Mouse (Mus musculus) heart, postnatal 0 days (tissue): ENCODE data around the gene Plcg2. TPM values are rescaled to one million over a fixed set of nuclear protein-coding genes. Genes with fewer than 3 reads are reported as not detected.

Experiments
- ATAC-seq: fragments of 200-750 bp; cut with Nextera tagmentation; 2 replicates; pipeline ENCODE4 v1.8.0; 2017; ENCODE audit warnings: low read depth, moderate number of reproducible peaks, moderate library complexity; ENCODE audit not compliant: insufficient read depth
- DNase-seq: peaks from one replicate; pipeline ENCODE4 v3.0.0-alpha.2; 2016; ENCODE audit warnings: low spot score
- H3K27ac ChIP-seq: fragments of 300-500 bp; sonication (generic); 2 replicates; pipeline ENCODE4 v1.5.1; 2014; ENCODE audit warnings: low read depth, mild to moderate bottlenecking
- H3K27me3 ChIP-seq: fragments of 300-500 bp; sonication (generic); 2 replicates; pipeline ENCODE4 v1.6.1; 2014; ENCODE audit warnings: low read length, mixed read lengths; ENCODE audit not compliant: control insufficient read depth, insufficient read depth
- H3K36me3 ChIP-seq: fragments of 300-500 bp; sonication (generic); replicated peaks from 2 replicates; pipeline ENCODE4 v1.6.1; 2014; ENCODE audit warnings: low read length, mixed read lengths; ENCODE audit not compliant: control insufficient read depth, insufficient read depth
- H3K4me1 ChIP-seq: fragments of 300-500 bp; sonication (generic); 2 replicates; pipeline ENCODE4 v1.6.1; 2014; ENCODE audit warnings: antibody characterized with exemption; ENCODE audit not compliant: control insufficient read depth, insufficient read depth
- H3K4me2 ChIP-seq: fragments of 300-500 bp; sonication (generic); 2 replicates; pipeline ENCODE4 v1.6.1; 2014; ENCODE audit warnings: low read depth, mild to moderate bottlenecking, low read length, moderate library complexity
- H3K4me3 ChIP-seq: fragments of 300-500 bp; sonication (generic); 2 replicates; pipeline ENCODE4 v1.5.1; 2014; ENCODE audit warnings: low read depth, low read length
- H3K9ac ChIP-seq: fragments of 300-500 bp; sonication (generic); replicated peaks from 2 replicates; pipeline ENCODE4 v1.6.1; 2014; ENCODE audit warnings: low read depth, low read length, mixed read lengths
- H3K9me3 ChIP-seq: fragments of 300-500 bp; sonication (generic); replicated peaks from 2 replicates; pipeline ENCODE4 v1.6.1; 2016; ENCODE audit warnings: low read length; ENCODE audit not compliant: control insufficient read depth
- CTCF ChIP-seq: IDR thresholded peaks from 2 replicates; pipeline ENCODE4 v1.5.1; 2016; ENCODE audit warnings: antibody characterized with exemption, control low read depth, low read depth
- EP300 ChIP-seq: IDR thresholded peaks from 2 replicates; pipeline ENCODE4 v1.6.1; 2016; ENCODE audit warnings: antibody characterized with exemption, low read depth
- WGBS: fragments of 180-500 bp; shearing (Covaris S2); extraction: QIAGEN DNeasy Blood & Tissue Kit; methylation state at CpG from one replicate; pipeline ENCODE4 v1.1.7; 2014; 5-methylcytosine and 5-hydroxymethylcytosine counted together
- polyA plus RNA-seq: library from polyadenylated mRNA; unstranded; fragments of >200 nt; fragmentation: Nextera tagmentation; extraction: Ambion mirVana; gene quantifications from 2 replicates; pipeline ENCODE4 v1.2.1, GENCODE M21; 2015
- total RNA-seq: library from RNA; depleted of rRNA; stranded (reverse); fragments of >200 nt; gene quantifications from 2 replicates; pipeline ENCODE4 v1.2.3, GENCODE M21; 2014; ENCODE audit warnings: low replicate concordance

Gene Plcg2
- total and polyA plus RNA-seq, 2 experiments from 2014 or later = 5.0 to 8.8 TPM

DNA sequence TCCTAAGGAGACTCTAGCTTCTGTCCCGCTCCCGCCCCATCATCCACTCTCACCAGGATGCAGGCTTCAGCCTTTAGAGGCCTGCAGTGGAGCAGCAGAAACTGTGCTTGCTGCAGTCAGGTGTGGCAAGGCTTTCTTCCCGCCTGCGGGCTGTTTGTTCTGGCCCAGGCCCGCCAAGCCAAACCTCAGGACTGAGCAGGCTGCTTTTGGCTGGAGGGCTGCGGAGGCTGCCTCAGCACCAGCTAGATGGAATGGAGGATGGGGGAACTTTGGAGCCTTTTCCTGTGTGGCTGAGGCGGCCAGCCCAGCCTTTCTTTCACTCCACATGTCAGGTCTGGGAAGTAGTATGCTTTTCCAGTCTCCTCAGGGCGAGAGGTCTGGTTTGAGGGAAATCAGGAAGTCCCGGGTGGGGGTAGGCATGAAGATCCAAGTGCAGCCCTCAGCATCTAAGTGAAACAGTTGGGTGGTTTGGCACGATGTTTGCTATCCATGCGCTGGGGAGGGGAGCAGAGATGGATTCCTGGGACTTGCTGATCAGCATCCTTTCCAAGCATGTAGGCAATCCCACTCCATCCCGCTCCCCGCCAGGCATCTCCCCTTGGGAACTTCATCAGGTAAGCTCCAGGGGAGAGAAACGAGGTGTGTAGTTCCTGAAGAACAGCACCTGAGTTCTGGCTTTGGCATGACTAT lies 18.9 kb downstream of the Plcg2 start:
- ATAC-seq = no peak
- H3K27me3 ChIP-seq = no peaks in the 10 kb centered on the region
- 75% methylated on average over 14 of the region's 14 CpGs for WGBS
- H3K4me2 ChIP-seq = no peak overlapping the region
- no peak overlapping the region for H3K4me3 ChIP-seq
- no peaks in the 10 kb centered on the region for H3K4me1 ChIP-seq
- no peak overlapping the region for H3K27ac ChIP-seq
- no peak overlapping the region for H3K9ac ChIP-seq
- no peaks in the 10 kb centered on the region for H3K9me3 ChIP-seq
- DNase-seq = no peak
- no peaks in the 10 kb centered on the region for H3K36me3 ChIP-seq
- TF ChIP-seq EP300 (no peak), CTCF (no peak)

DNA sequence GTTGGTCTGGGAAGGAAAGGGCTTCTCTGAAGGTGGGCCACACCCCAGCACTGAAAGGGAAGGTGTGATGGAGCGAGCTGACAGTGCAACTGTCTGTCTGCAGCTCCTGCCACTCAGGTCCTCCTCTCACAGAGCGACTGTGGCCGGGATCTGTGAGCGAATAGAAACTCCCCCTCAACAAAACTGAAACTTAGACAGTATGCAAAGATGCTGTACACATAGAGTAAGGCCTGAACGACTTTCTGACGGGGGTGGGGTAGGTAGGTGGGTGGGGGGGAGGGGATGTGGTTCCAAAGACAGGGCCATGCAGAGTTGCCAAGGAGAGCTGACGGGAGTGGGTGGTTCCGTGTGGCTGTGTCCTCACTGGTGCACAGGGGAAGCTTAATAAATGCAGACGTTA lies 19.8 kb downstream of the Plcg2 start:
- no peak for ATAC-seq

DNA sequence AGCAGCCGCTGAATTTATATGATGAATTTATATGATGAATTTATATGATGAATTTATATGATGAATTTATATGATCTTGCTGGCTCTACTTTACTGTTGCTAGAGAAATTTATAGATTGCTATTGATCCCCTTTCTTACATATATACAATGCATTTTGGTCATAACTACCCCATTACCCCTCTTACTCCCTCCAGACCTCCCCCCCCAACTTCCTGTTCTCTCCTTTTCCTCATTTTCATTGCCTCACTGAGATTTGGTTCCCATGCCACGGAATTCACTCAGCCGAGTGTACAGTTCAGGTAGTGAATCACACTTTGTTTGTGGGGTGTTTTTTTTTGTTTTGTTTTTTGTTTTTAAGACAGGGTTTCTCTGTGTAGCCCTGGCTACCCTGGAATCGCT lies 20.8 kb downstream of the Plcg2 start:
- ATAC-seq (no peak), DNase-seq (no peak)
- Histone ChIP-seq H3K9ac (no peak overlapping the region), H3K27ac (no peak overlapping the region), H3K4me3 (no peak overlapping the region), H3K36me3 (no peaks in the 10 kb centered on the region), H3K9me3 (no peaks in the 10 kb centered on the region), H3K4me1 (no peaks in the 10 kb centered on the region), H3K4me2 (no peak overlapping the region), H3K27me3 (no peaks in the 10 kb centered on the region)
- TF ChIP-seq EP300 = no peak
- no peak for TF ChIP-seq CTCF
- WGBS = 66% methylated on average over 4 of the region's 4 CpGs

More for the DNA sequence above, 19.8 kb downstream of the Plcg2 start:
- TF ChIP-seq CTCF (no peak), EP300 (no peak)
- Histone ChIP-seq H3K9ac (no peak overlapping the region), H3K36me3 (no peaks in the 10 kb centered on the region), H3K27ac (no peak overlapping the region), H3K4me2 (no peak overlapping the region), H3K27me3 (no peaks in the 10 kb centered on the region), H3K4me1 (no peaks in the 10 kb centered on the region), H3K4me3 (no peak overlapping the region), H3K9me3 (no peaks in the 10 kb centered on the region)
- DNase-seq = no peak
- 81% methylated on average over 9 of the region's 9 CpGs for WGBS

DNA sequence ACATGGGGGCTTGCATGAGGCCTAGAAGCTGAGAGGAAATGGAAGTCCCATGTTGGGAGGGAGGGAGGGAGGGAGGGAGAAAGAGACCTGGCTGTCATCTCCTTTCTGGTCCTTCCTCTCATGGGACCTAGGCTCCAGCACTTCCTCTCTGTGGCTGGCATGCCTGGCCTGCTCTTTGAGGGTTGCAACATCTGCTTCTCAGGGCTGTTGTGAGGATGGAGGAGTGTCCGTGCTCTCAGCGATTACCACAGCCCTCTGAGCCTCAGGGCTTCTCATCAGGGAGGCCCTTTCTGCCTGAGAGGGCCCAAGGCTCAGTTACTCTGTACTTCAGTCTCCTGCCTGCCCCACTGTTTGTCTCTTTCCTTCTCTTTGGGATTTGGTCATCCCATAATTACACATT lies 28.1 kb downstream of the Plcg2 start:
- H3K27me3 ChIP-seq = no peaks in the 10 kb centered on the region
- WGBS = 31% methylated on average over 2 of the region's 2 CpGs
- H3K4me3 ChIP-seq = no peak overlapping the region

DNA sequence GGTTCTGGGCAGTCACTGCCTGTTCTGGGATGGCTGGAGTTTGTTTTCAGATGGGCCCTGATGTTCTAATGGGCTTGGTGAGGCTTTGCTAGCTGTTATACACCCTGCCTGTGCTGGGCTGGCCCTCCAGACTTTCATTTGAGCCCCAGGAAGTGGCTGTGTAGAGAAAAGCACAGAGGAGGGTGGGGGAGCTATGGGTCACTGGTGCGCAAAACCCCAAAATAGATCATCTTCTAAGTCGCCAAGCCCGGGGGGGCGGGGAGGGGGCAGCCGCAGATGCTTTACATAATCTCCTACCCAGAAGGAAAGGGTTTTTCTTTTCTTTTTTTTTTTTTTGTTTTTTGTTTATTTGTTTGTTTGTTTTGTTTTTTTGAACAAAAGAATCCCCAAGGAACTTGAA lies 29.9 kb downstream of the Plcg2 start:
- Histone ChIP-seq H3K9me3 (no peaks in the 10 kb centered on the region), H3K36me3 (no peaks in the 10 kb centered on the region), H3K27me3 (no peaks in the 10 kb centered on the region), H3K4me2 (no peak overlapping the region), H3K4me3 (no peak overlapping the region), H3K27ac (no peak overlapping the region), H3K9ac (no peak overlapping the region), H3K4me1 (no peaks in the 10 kb centered on the region)
- no peak for ATAC-seq
- TF ChIP-seq EP300 = no peak
- no peak for TF ChIP-seq CTCF
- DNase-seq = no peak
- 26% methylated on average over 5 of the region's 5 CpGs for WGBS

More for the DNA sequence above, 28.1 kb downstream of the Plcg2 start:
- no peak for ATAC-seq
- Histone ChIP-seq H3K4me2 (no peak overlapping the region), H3K27ac (peak overlapping the region; percentile 21; the same call in 1 of the 2 replicates), H3K36me3 (no peaks in the 10 kb centered on the region), H3K9ac (no peak overlapping the region), H3K4me1 (no peaks in the 10 kb centered on the region), H3K9me3 (no peaks in the 10 kb centered on the region)
- no peak for DNase-seq
- no peak for TF ChIP-seq CTCF
- TF ChIP-seq EP300 = no peak

DNA sequence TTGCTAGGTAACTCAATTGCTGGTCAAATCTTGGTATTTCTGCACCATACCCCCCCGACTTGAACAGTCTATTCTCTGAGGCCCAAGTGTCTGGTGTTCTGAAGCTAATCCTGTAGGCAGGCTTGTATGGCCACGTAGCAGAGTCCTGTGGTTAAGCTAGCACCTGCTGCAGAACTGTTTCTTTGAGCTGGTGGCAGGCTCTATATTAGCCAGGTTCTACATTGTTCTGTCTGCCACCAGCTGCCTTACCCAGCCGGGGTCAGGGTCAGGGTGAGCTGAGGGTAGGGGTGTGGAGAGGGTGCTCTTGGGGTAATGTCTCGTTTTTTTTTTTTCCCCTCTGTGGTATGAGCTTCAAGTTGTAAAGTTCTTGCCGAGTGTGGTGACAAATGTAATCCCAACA lies 31.1 kb downstream of the Plcg2 start:
- no peak overlapping the region for H3K27ac ChIP-seq
- no peak for ATAC-seq
- TF ChIP-seq EP300 (no peak), CTCF (no peak)
- no peaks in the 10 kb centered on the region for H3K27me3 ChIP-seq
- no peaks in the 10 kb centered on the region for H3K9me3 ChIP-seq
- no peak overlapping the region for H3K4me3 ChIP-seq
- 63% methylated on average over 5 of the region's 5 CpGs for WGBS
- no peak overlapping the region for H3K9ac ChIP-seq
- H3K36me3 ChIP-seq = no peaks in the 10 kb centered on the region
- H3K4me2 ChIP-seq = no peak overlapping the region
- H3K4me1 ChIP-seq = no peaks in the 10 kb centered on the region
- no peak for DNase-seq
